In genomic region chr10:93123957-93124613, GRCm38 (mm10) we compare ENCODE assay signal across 8 mouse cellular contexts. TPM values are rescaled to one million over a fixed set of nuclear protein-coding genes. Genes with fewer than 3 reads are reported as not detected.
DNase-seq lines count a peak whose midpoint lies in the region; ATAC-seq and TF ChIP-seq lines count a peak whose summit lies in the region.

No protein-coding gene starts in this region.

- peak overlapping the region; percentile 75 for H3K27ac ChIP-seq in bone marrow macrophage, adult 2 months (ENCODE audit: insufficient read depth, low read depth, low read length)
- H3K27ac ChIP-seq in kidney, postnatal 0 days, result peak overlapping the region; percentile 76
- peak overlapping the region; percentile 93 for H3K27ac ChIP-seq in thymus, adult 2 months (ENCODE audit: control insufficient read depth, insufficient read depth, low read length)

- WGBS in kidney, postnatal 0 days, result 53% methylated on average over 12 of the region's 12 CpGs
- 4% methylated on average over 12 of the region's 12 CpGs for WGBS in thymus, adult 2 months

- H3K4me3 ChIP-seq in bone marrow macrophage, adult 2 months (ENCODE audit: insufficient read depth, low read length), result peak overlapping the region; percentile 54
- no peak overlapping the region for H3K4me3 ChIP-seq in kidney, postnatal 0 days (replicated peaks; ENCODE audit: low read depth, low read length)
- H3K4me3 ChIP-seq in thymus, adult 2 months (ENCODE audit: control insufficient read depth, insufficient read depth, low read length), result peak overlapping the region; percentile 34

- no peak overlapping the region for H3K4me2 ChIP-seq in kidney, postnatal 0 days (ENCODE audit: low read length)

- H3K4me1 ChIP-seq in bone marrow macrophage, adult 2 months (ENCODE audit: control insufficient read depth, insufficient read depth, low read length), result peaks cover 20% of the 10 kb centered on the region
- no peaks in the 10 kb centered on the region for H3K4me1 ChIP-seq in kidney, postnatal 0 days (replicated peaks; ENCODE audit: insufficient read depth, low read length)
- H3K4me1 ChIP-seq in thymus, adult 2 months (replicated peaks; ENCODE audit: control insufficient read depth, insufficient read depth, low read length), result peaks cover 19% of the 10 kb centered on the region

- H3K36me3 ChIP-seq in kidney, postnatal 0 days (ENCODE audit: insufficient read depth, low read length), result no peaks in the 10 kb centered on the region
- H3K36me3 ChIP-seq in thymus, adult 2 months (ENCODE audit: control insufficient read depth, insufficient read depth, low read length), result no peaks in the 10 kb centered on the region

- no peak for TF ChIP-seq CTCF in bone marrow macrophage, adult 2 months (IDR thresholded peaks at IDR 0.05; ENCODE audit: low read depth, low read length)
- TF ChIP-seq CTCF in kidney, postnatal 0 days (IDR thresholded peaks at IDR 0.05; ENCODE audit: low read depth), result no peak
- no peak for TF ChIP-seq CTCF in thymus, adult 2 months (IDR thresholded peaks at IDR 0.05; ENCODE audit: borderline replicate concordance, control insufficient read depth, extremely low read depth, insufficient read depth, low read length, poor library complexity)

- H3K9ac ChIP-seq in kidney, postnatal 0 days (ENCODE audit: low read depth, low read length), result no peak overlapping the region

- no peaks in the 10 kb centered on the region for H3K9me3 ChIP-seq in kidney, postnatal 0 days (replicated peaks; ENCODE audit: low read length)

- intact Hi-C loops in left cerebral cortex, postnatal 4 days (cut with DNase I), result no loop called here

- ATAC-seq in kidney, postnatal 0 days (replicated peaks; ENCODE audit: low FRiP score, low read depth), result no peak

- no peaks in the 10 kb centered on the region for H3K27me3 ChIP-seq in kidney, postnatal 0 days (ENCODE audit: insufficient read depth, low read length)
- no peaks in the 10 kb centered on the region for H3K27me3 ChIP-seq in thymus, adult 2 months (ENCODE audit: control insufficient read depth, insufficient read depth, low read length)

- peak; percentile 26 to 44 for DNase-seq in left cerebral cortex, adult 18-20 months (ENCODE audit: low spot score in 2 of 2)
- DNase-seq in left cerebral cortex, postnatal 4 days, result no peak
- peak; percentile 86 for DNase-seq in heart, adult 8-10 months (ENCODE audit: low spot score)
- DNase-seq in kidney, postnatal 0 days (ENCODE audit: low spot score), result peak; percentile 79
- DNase-seq in lung, postnatal 36 days, result peak; percentile 92
- DNase-seq in thymus, adult 2 months, result peak; percentile 84
- DNase-seq in cerebellum, postnatal 4 days (ENCODE audit: low spot score in 2 of 2), result no peak

- no peak for TF ChIP-seq POLR2A in bone marrow macrophage, adult 2 months (IDR thresholded peaks at IDR 0.05; ENCODE audit: borderline replicate concordance, low read depth, low read length)
- TF ChIP-seq POLR2A in thymus, adult 2 months (IDR thresholded peaks at IDR 0.05; ENCODE audit: control insufficient read depth, extremely low read depth, insufficient read depth, low read length, poor library complexity), result peak; percentile 89

RNA-seq across cellular contexts. Expression of gene Cdk17, which starts 36.6 kb away (rescaled TPM):
- total RNA-seq in left cerebral cortex, adult 18-20 months (2021), result 100 to 1,000 TPM; 220 to 224 TPM
- 100 to 1,000 TPM; 102 to 106 TPM for total RNA-seq in left cerebral cortex, postnatal 4 days (2021)
- polyA plus RNA-seq in bone marrow macrophage, adult 2 months (2012; ENCODE audit: insufficient read depth, insufficient read length, missing spikeins), result 25.8 and 27.3 TPM in 2 replicates
- total RNA-seq in heart, adult 8-10 months (2022), result 10 to 100 TPM; 12.3 to 18.1 (median 16.0) TPM
- 13.9 and 16.4 TPM in 2 replicates for polyA plus RNA-seq in kidney, postnatal 0 days (2015; fragmentation: Nextera tagmentation; extraction: Ambion mirVana)
- polyA plus RNA-seq in thymus, adult 2 months (2012; rRNA removed), result 79.2 and 79.5 TPM in 2 replicates

RNA-seq across cellular contexts. Expression of gene Cfap54, which starts 42.7 kb away (rescaled TPM):
- 10 to 100 TPM; 19.6 to 23.7 TPM for total RNA-seq in left cerebral cortex, adult 18-20 months (2021)
- 10 to 100 TPM in 1 of 2 experiments, 1 to 10 TPM in 1; 9.8 to 12.1 TPM for total RNA-seq in left cerebral cortex, postnatal 4 days (2021)
- not detected in 2 replicates for polyA plus RNA-seq in bone marrow macrophage, adult 2 months (2012; ENCODE audit: insufficient read depth, insufficient read length, missing spikeins)
- under 1 TPM; 0.52 to 1.00 (median 0.70) TPM for total RNA-seq in heart, adult 8-10 months (2022)
- 0.52 and 0.80 TPM in 2 replicates for polyA plus RNA-seq in kidney, postnatal 0 days (2015; fragmentation: Nextera tagmentation; extraction: Ambion mirVana)
- polyA plus RNA-seq in thymus, adult 2 months (2012; rRNA removed), result 0.44 and 0.79 TPM in 2 replicates

Comparison
In these comparisons a context has a peak if more than half of its experiments do, and no peak if none do; other contexts are left out.
1. DNase-seq: peak in left cerebral cortex, adult 18-20 months (2 of 2), heart, adult 8-10 months (single experiment), kidney, postnatal 0 days (single experiment), lung, postnatal 36 days (single experiment) and thymus, adult 2 months (single experiment); none in left cerebral cortex, postnatal 4 days (single experiment) and cerebellum, postnatal 4 days (0 of 2).
2. RNA of gene Cdk17, which starts 36.6 kb away (total RNA-seq): 220 to 224 TPM in left cerebral cortex, adult 18-20 months and 102 to 106 TPM in left cerebral cortex, postnatal 4 days; 12.3 to 18.1 TPM in heart, adult 8-10 months; every median in the first group is over 4 times any median in the second.
3. RNA of gene Cfap54, which starts 42.7 kb away (total RNA-seq): 19.6 to 23.7 TPM in left cerebral cortex, adult 18-20 months and 9.8 to 12.1 TPM in left cerebral cortex, postnatal 4 days; 0.52 to 1.00 TPM in heart, adult 8-10 months; every median in the first group is over 4 times any median in the second.
4. Peak in every context shown above with its lines, with median percentiles within 50 percentile points of each other: H3K27ac ChIP-seq.